In the genomic region with DNA sequence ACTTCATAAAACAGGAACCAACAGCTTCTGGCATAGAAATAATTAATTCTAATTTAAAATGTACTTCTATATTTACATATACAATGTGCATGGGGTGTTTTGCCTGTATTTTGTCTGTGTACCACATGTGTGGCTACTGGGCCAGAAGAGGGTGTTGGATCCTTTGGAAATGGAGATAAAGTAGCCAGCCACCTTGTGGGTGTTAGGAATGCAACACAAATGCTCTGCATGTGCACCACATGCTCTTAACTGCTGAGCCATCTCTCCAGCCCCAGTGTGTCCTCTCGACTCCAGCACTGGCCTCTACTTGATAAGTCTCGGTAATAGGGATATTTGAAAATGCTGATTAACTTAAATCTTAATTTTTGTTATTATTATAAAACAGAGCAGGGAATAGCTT, we compare ENCODE assay signal across 24 mouse cellular contexts.
A peak's percentile ranks its signal among the peaks of the same experiment; 100 is the strongest.
DNase-seq lines count a peak whose midpoint lies in the region; ATAC-seq and TF ChIP-seq lines count a peak whose summit lies in the region.
"Had no signal": no experiment of that assay in that cellular context is flagged by ENCODE, and none has a peak within 500 bp of the region (broad histone marks: within the 10 kb centered on the region; RNA-seq: fewer than 3 reads in every experiment).

No protein-coding gene starts in this region.

- H3K9ac ChIP-seq in hindbrain, postnatal 0 days (replicated peaks; ENCODE audit: low read length): no peak overlapping the region
- H3K9ac ChIP-seq in hindbrain, embryonic 11.5 days (ENCODE audit: low read depth, low read length): no peak overlapping the region
- H3K9ac ChIP-seq in lung, postnatal 0 days (replicated peaks; ENCODE audit: low read depth): no peak overlapping the region
- H3K9ac ChIP-seq: embryonic facial prominence, embryonic 13.5 days; liver, embryonic 14.5 days; lung, embryonic 14.5 days; neural tube, embryonic 13.5 days had no signal

- no peak for DNase-seq in gastrocnemius, adult 2 months
- no peak for DNase-seq in gastrocnemius, postnatal 14 days
- DNase-seq in hindbrain, postnatal 0 days (ENCODE audit: low spot score): no peak
- DNase-seq in hindbrain, embryonic 11.5 days (ENCODE audit: low spot score): no peak
- DNase-seq in lung, postnatal 0 days (ENCODE audit: low spot score): no peak
- DNase-seq in lung, postnatal 4 days: no peak
- DNase-seq in right cerebral cortex, postnatal 25 days: no peak
- DNase-seq: adrenal gland, adult 2 months; adrenal gland, postnatal 36 days; cerebellum, adult 18-20 months; cerebellum, postnatal 10 days; heart, postnatal 10 days; kidney, adult 2 months; kidney, postnatal 10 days; layer of hippocampus, adult 9-11 months; liver; lung, embryonic 14.5 days had no signal

- no peak for TF ChIP-seq EP300 in lung, postnatal 0 days (IDR thresholded peaks at IDR 0.05)

- H3K9me3 ChIP-seq in hindbrain, postnatal 0 days (ENCODE audit: low read length): no peaks in the 10 kb centered on the region
- H3K9me3 ChIP-seq in hindbrain, embryonic 11.5 days (ENCODE audit: control insufficient read depth, low read length): no peaks in the 10 kb centered on the region
- no peaks in the 10 kb centered on the region for H3K9me3 ChIP-seq in lung, postnatal 0 days (ENCODE audit: low read length)
- H3K9me3 ChIP-seq: embryonic facial prominence, embryonic 13.5 days; heart, embryonic 10.5 days; neural tube, embryonic 13.5 days had no signal

- H3K27ac ChIP-seq in gastrocnemius, adult 2 months: no peak overlapping the region
- no peak overlapping the region for H3K27ac ChIP-seq in hindbrain, postnatal 0 days
- H3K27ac ChIP-seq in hindbrain, embryonic 11.5 days (ENCODE audit: low read depth, low read length): no peak overlapping the region
- H3K27ac ChIP-seq in lung, postnatal 0 days (ENCODE audit: low read length): no peak overlapping the region
- H3K27ac ChIP-seq: embryonic facial prominence, embryonic 13.5 days; heart, embryonic 10.5 days; liver, embryonic 14.5 days; neural tube, embryonic 13.5 days had no signal

- no peak for ATAC-seq in hindbrain, postnatal 0 days
- no peak for ATAC-seq in hindbrain, embryonic 11.5 days (ENCODE audit: low FRiP score)
- no peak for ATAC-seq in lung, postnatal 0 days
- ATAC-seq: activated CD4-positive, CD25-positive, alpha-beta regulatory T cell, adult 4 months; CD4-positive, CD25-positive, alpha-beta regulatory T cell, adult 4 months had no signal

- H3K4me1 ChIP-seq in hindbrain, postnatal 0 days (ENCODE audit: insufficient read depth, low read length): no peaks in the 10 kb centered on the region
- H3K4me1 ChIP-seq in hindbrain, embryonic 11.5 days (replicated peaks; ENCODE audit: control insufficient read depth, insufficient read depth, low read length): peaks cover 2% of the 10 kb centered on the region; the same call in 1 of the 2 replicates
- H3K4me1 ChIP-seq in lung, postnatal 0 days (ENCODE audit: insufficient read depth, low read depth, low read length): no peaks in the 10 kb centered on the region

- intact Hi-C loops in gastrocnemius, adult 2 months (cut with DNase I): loop anchor here (5.0 to 10.0 kb wide), 2 partner anchors 155 to 722 kb away; no protein-coding TSS in a partner anchor
- intact Hi-C loops in gastrocnemius, postnatal 14 days (cut with DNase I; ENCODE audit: low total_unique reads): no loop called here

- TF ChIP-seq CTCF in gastrocnemius, adult 2 months (IDR thresholded peaks at IDR 0.05): peak; percentile 11; the same call in 1 of the 2 replicates
- TF ChIP-seq CTCF in hindbrain, postnatal 0 days (IDR thresholded peaks at IDR 0.05; ENCODE audit: low read depth): peak; percentile 28
- peak; percentile 27 for TF ChIP-seq CTCF in lung, postnatal 0 days (IDR thresholded peaks at IDR 0.05)

- WGBS in hindbrain, postnatal 0 days: 80% methylated on average over 2 of the region's 2 CpGs
- WGBS in hindbrain, embryonic 11.5 days: 86% methylated on average over 2 of the region's 2 CpGs
- 78% methylated on average over 2 of the region's 2 CpGs for WGBS in lung, postnatal 0 days

- no peaks in the 10 kb centered on the region for H3K36me3 ChIP-seq in hindbrain, postnatal 0 days (ENCODE audit: insufficient read depth, low read length)
- no peaks in the 10 kb centered on the region for H3K36me3 ChIP-seq in hindbrain, embryonic 11.5 days (ENCODE audit: control insufficient read depth, insufficient read depth, low read length)
- no peaks in the 10 kb centered on the region for H3K36me3 ChIP-seq in lung, postnatal 0 days (ENCODE audit: insufficient read depth, low read length)
- H3K36me3 ChIP-seq: neural tube, embryonic 13.5 days had no signal

- H3K4me3 ChIP-seq in gastrocnemius, adult 2 months: no peak overlapping the region
- no peak overlapping the region for H3K4me3 ChIP-seq in hindbrain, postnatal 0 days (ENCODE audit: low read length)
- no peak overlapping the region for H3K4me3 ChIP-seq in hindbrain, embryonic 11.5 days (ENCODE audit: low read depth, low read length)
- H3K4me3 ChIP-seq in lung, postnatal 0 days (ENCODE audit: low read depth, low read length): no peak overlapping the region
- H3K4me3 ChIP-seq: embryonic facial prominence, embryonic 13.5 days; heart, embryonic 10.5 days; neural tube, embryonic 13.5 days had no signal

- no peak overlapping the region for H3K4me2 ChIP-seq in hindbrain, postnatal 0 days (ENCODE audit: low read depth, low read length)
- no peak overlapping the region for H3K4me2 ChIP-seq in hindbrain, embryonic 11.5 days (replicated peaks; ENCODE audit: low read depth, low read length)
- no peak overlapping the region for H3K4me2 ChIP-seq in lung, postnatal 0 days (replicated peaks; ENCODE audit: low read depth, low read length)
- H3K4me2 ChIP-seq: embryonic facial prominence, embryonic 13.5 days; lung, embryonic 14.5 days; midbrain, embryonic 11.5 days; neural tube, embryonic 13.5 days had no signal

- no peaks in the 10 kb centered on the region for H3K27me3 ChIP-seq in hindbrain, postnatal 0 days (ENCODE audit: insufficient read depth, low read length)
- H3K27me3 ChIP-seq in hindbrain, embryonic 11.5 days (ENCODE audit: control insufficient read depth, insufficient read depth, low read length): 0 out of 2 replicates have a peak, but pooled peaks cover 2% of the 10 kb centered on the region
- no peaks in the 10 kb centered on the region for H3K27me3 ChIP-seq in lung, postnatal 0 days (replicated peaks; ENCODE audit: insufficient read depth, low read length)
- H3K27me3 ChIP-seq: embryonic facial prominence, embryonic 13.5 days; neural tube, embryonic 13.5 days had no signal
